ENCODE assay signal across 22 mouse cellular contexts in the genomic region with DNA sequence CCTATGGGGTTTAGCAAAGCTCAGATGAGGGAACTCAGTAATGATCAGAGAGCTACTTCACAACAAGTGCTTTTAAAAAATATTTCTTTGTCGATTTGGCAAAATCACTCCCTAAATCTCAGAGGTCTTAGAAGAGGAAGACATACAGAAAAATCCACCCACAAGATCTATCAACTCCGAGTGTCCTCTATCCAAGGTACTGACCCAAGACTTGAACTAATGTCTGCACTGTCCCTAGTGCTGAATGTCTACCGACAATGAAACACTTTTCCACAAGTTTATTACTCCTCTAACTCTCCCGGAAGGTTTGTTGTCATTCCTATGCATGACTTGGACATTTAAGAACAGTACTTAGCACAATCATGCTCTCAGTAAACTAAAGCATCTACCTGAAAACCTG. TPM values are rescaled to one million over a fixed set of nuclear protein-coding genes. Genes with fewer than 3 reads are reported as not detected.
DNase-seq lines count a peak whose midpoint lies in the region; ATAC-seq and TF ChIP-seq lines count a peak whose summit lies in the region.
"Had no signal": no experiment of that assay in that cellular context is flagged by ENCODE, and none has a peak within 500 bp of the region (broad histone marks: within the 10 kb centered on the region; RNA-seq: fewer than 3 reads in every experiment).

No protein-coding gene starts in this region.

- no peaks in the 10 kb centered on the region for H3K27me3 ChIP-seq in embryonic facial prominence, embryonic 11.5 days (ENCODE audit: control insufficient read depth, insufficient read depth, low read length)
- no peaks in the 10 kb centered on the region for H3K27me3 ChIP-seq in embryonic facial prominence, embryonic 10.5 days (replicated peaks; ENCODE audit: low read depth, poor library complexity, severe bottlenecking)
- H3K27me3 ChIP-seq in MEL (ENCODE audit: control insufficient read depth in 1 of 2, insufficient read depth in 2 of 2, low read length in 2 of 2), result no peaks in the 10 kb centered on the region
- no peaks in the 10 kb centered on the region for H3K27me3 ChIP-seq in embryonic facial prominence, embryonic 14.5 days (replicated peaks; ENCODE audit: control insufficient read depth, insufficient read depth, low read length)
- H3K27me3 ChIP-seq: embryonic facial prominence, embryonic 13.5 days; forebrain, embryonic 13.5 days; hindbrain, embryonic 12.5 days had no signal

- H3K9ac ChIP-seq in embryonic facial prominence, embryonic 11.5 days (replicated peaks; ENCODE audit: low read length), result no peak overlapping the region
- no peak overlapping the region for H3K9ac ChIP-seq in MEL (ENCODE audit: control insufficient read depth, low read depth, low read length, poor library complexity, severe bottlenecking)
- H3K9ac ChIP-seq in embryonic facial prominence, embryonic 14.5 days (ENCODE audit: low read depth, low read length), result no peak overlapping the region
- H3K9ac ChIP-seq: embryonic facial prominence, embryonic 13.5 days; forebrain, embryonic 13.5 days; forebrain, postnatal 0 days; hindbrain, embryonic 12.5 days had no signal

- no peak for TF ChIP-seq CTCF in MEL (IDR thresholded peaks at IDR 0.05 in 2 of 3, conservative IDR thresholded peaks at IDR 0.05 in 1 of 3; ENCODE audit: control insufficient read depth in 1 of 3, insufficient read depth in 1 of 3, low read depth in 2 of 3, low read length in 3 of 3, poor library complexity in 1 of 3, severe bottlenecking in 1 of 3)

- TF ChIP-seq RAD21 in MEL (IDR thresholded peaks at IDR 0.05; ENCODE audit: low read depth, low read length), result no peak

- no peak overlapping the region for H3K27ac ChIP-seq in embryonic facial prominence, embryonic 11.5 days (replicated peaks; ENCODE audit: low read depth, low read length)
- H3K27ac ChIP-seq in embryonic facial prominence, embryonic 10.5 days (replicated peaks), result no peak overlapping the region
- H3K27ac ChIP-seq in MEL (ENCODE audit: control insufficient read depth, low read depth, low read length), result no peak overlapping the region
- no peak overlapping the region for H3K27ac ChIP-seq in embryonic facial prominence, embryonic 14.5 days (replicated peaks; ENCODE audit: low read depth, low read length)
- H3K27ac ChIP-seq: embryonic facial prominence, embryonic 13.5 days; forebrain, embryonic 13.5 days; hindbrain, embryonic 12.5 days had no signal

- no peak for ATAC-seq in embryonic facial prominence, embryonic 11.5 days (replicated peaks; ENCODE audit: insufficient number of reproducible peaks, low FRiP score, low TSS enrichment, low read depth)
- ATAC-seq in embryonic facial prominence, embryonic 14.5 days (ENCODE audit: low read depth), result no peak
- ATAC-seq: forebrain, embryonic 13.5 days; forebrain, postnatal 0 days; hindbrain, embryonic 16.5 days had no signal

- WGBS in embryonic facial prominence, embryonic 11.5 days, result 61% methylated on average over 4 of the region's 4 CpGs
- WGBS in embryonic facial prominence, embryonic 10.5 days, result 73% methylated on average over 4 of the region's 4 CpGs
- 57% methylated on average over 4 of the region's 4 CpGs for WGBS in embryonic facial prominence, embryonic 14.5 days

- DNase-seq in embryonic facial prominence, embryonic 11.5 days (ENCODE audit: low spot score), result peak; percentile 35
- no peak for DNase-seq in embryonic facial prominence, embryonic 10.5 days (ENCODE audit: low spot score)
- peak; percentile 19 for DNase-seq in 3T3-L1 (ENCODE audit: low read depth, low spot score)
- peak; percentile 4 for DNase-seq in MEL (ENCODE audit: low read depth, low spot score)
- peak; percentile 59 for DNase-seq in embryonic facial prominence, embryonic 14.5 days (ENCODE audit: low spot score)
- DNase-seq in heart, adult 18-20 months, result no peak
- no peak for DNase-seq in right cerebral cortex, postnatal 10 days (ENCODE audit: low spot score in 2 of 2)
- DNase-seq: adrenal gland, adult 8-10 months; adrenal gland, postnatal 36 days; cerebellum, adult 2 months; cerebellum, postnatal 10 days; forebrain, postnatal 0 days; gastrocnemius, postnatal 14 days; heart, postnatal 10 days; heart, postnatal 4 days; kidney, adult 11 months had no signal

- no peaks in the 10 kb centered on the region for H3K9me3 ChIP-seq in embryonic facial prominence, embryonic 11.5 days (replicated peaks; ENCODE audit: control insufficient read depth, low read length)
- no peaks in the 10 kb centered on the region for H3K9me3 ChIP-seq in embryonic facial prominence, embryonic 10.5 days
- H3K9me3 ChIP-seq in MEL (replicated peaks; ENCODE audit: insufficient read depth, low read length), result no peaks in the 10 kb centered on the region
- H3K9me3 ChIP-seq in embryonic facial prominence, embryonic 14.5 days (ENCODE audit: control insufficient read depth, low read length), result no peaks in the 10 kb centered on the region
- H3K9me3 ChIP-seq: embryonic facial prominence, embryonic 13.5 days; forebrain, embryonic 13.5 days; G1E; hindbrain, embryonic 12.5 days had no signal

- H3K79me2 ChIP-seq in MEL (ENCODE audit: control insufficient read depth, insufficient read depth, low read length, poor library complexity), result no peaks in the 10 kb centered on the region

- H3K4me3 ChIP-seq in embryonic facial prominence, embryonic 11.5 days (ENCODE audit: low read depth, low read length), result no peak overlapping the region
- no peak overlapping the region for H3K4me3 ChIP-seq in embryonic facial prominence, embryonic 10.5 days
- no peak overlapping the region for H3K4me3 ChIP-seq in MEL (ENCODE audit: control insufficient read depth in 1 of 2, insufficient read depth in 1 of 2, low read depth in 2 of 2, low read length in 2 of 2)
- H3K4me3 ChIP-seq in embryonic facial prominence, embryonic 14.5 days (ENCODE audit: low read depth, low read length), result no peak overlapping the region
- H3K4me3 ChIP-seq: embryonic facial prominence, embryonic 13.5 days; forebrain, embryonic 13.5 days; hindbrain, embryonic 12.5 days had no signal

- H3K36me3 ChIP-seq in embryonic facial prominence, embryonic 11.5 days (replicated peaks; ENCODE audit: control insufficient read depth, insufficient read depth, low read depth, low read length), result no peaks in the 10 kb centered on the region
- no peaks in the 10 kb centered on the region for H3K36me3 ChIP-seq in embryonic facial prominence, embryonic 10.5 days (replicated peaks)
- H3K36me3 ChIP-seq in MEL (ENCODE audit: control insufficient read depth in 1 of 2, insufficient read depth in 2 of 2, low read length in 2 of 2), result no peaks in the 10 kb centered on the region
- no peaks in the 10 kb centered on the region for H3K36me3 ChIP-seq in embryonic facial prominence, embryonic 14.5 days (ENCODE audit: control insufficient read depth, insufficient read depth, low read length)
- H3K36me3 ChIP-seq: embryonic facial prominence, embryonic 13.5 days; G1E; hindbrain, embryonic 12.5 days had no signal

- TF ChIP-seq EP300 in MEL (IDR thresholded peaks at IDR 0.05; ENCODE audit: low read depth in 1 of 2, low read length in 2 of 2), result no peak

- H3K4me2 ChIP-seq in embryonic facial prominence, embryonic 11.5 days (ENCODE audit: low read depth, low read length), result no peak overlapping the region
- no peak overlapping the region for H3K4me2 ChIP-seq in embryonic facial prominence, embryonic 14.5 days (ENCODE audit: low read depth, low read length)
- H3K4me2 ChIP-seq: embryonic facial prominence, embryonic 13.5 days; forebrain, embryonic 13.5 days; hindbrain, embryonic 12.5 days had no signal

- TF ChIP-seq POLR2A in MEL (IDR thresholded peaks at IDR 0.05; ENCODE audit: control insufficient read depth in 1 of 2, insufficient read depth in 1 of 2, low read depth in 1 of 2, low read length in 2 of 2, poor library complexity in 1 of 2), result no peak

- H3K4me1 ChIP-seq in embryonic facial prominence, embryonic 11.5 days (ENCODE audit: control insufficient read depth, insufficient read depth, low read length), result no peaks in the 10 kb centered on the region
- H3K4me1 ChIP-seq in embryonic facial prominence, embryonic 10.5 days, result no peaks in the 10 kb centered on the region
- H3K4me1 ChIP-seq in MEL (ENCODE audit: control insufficient read depth in 1 of 2, insufficient read depth in 2 of 2, low read length in 2 of 2), result no peaks in the 10 kb centered on the region
- H3K4me1 ChIP-seq in embryonic facial prominence, embryonic 14.5 days (ENCODE audit: control insufficient read depth, insufficient read depth, low read length), result no peaks in the 10 kb centered on the region
- H3K4me1 ChIP-seq: embryonic facial prominence, embryonic 13.5 days; forebrain, embryonic 13.5 days; hindbrain, embryonic 12.5 days had no signal

TF ChIP-seq in MEL, 35 proteins besides CTCF, POLR2A, EP300 and RAD21:
- no peak for TF ChIP-seq CHD2 (IDR thresholded peaks at IDR 0.05; ENCODE audit: low read length)
- no peak for TF ChIP-seq ZMIZ1 (IDR thresholded peaks at IDR 0.05; ENCODE audit: low read depth, low read length)
TF ChIP-seq in MEL: peak in this region for 0.

RNA-seq across cellular contexts. Expression of gene Chrm2, which starts 9.9 kb away (rescaled TPM):
- polyA plus RNA-seq in embryonic facial prominence, embryonic 11.5 days (2014; fragmentation: Nextera tagmentation; extraction: Ambion mirVana), result 0.17 and 0.35 TPM in 2 replicates
- 0.24 and 0.25 TPM in 2 replicates for polyA plus RNA-seq in embryonic facial prominence, embryonic 10.5 days (2016; fragmentation: Nextera tagmentation; extraction: Ambion mirVana)
- not detected in 2 replicates for total RNA-seq in MEL (2012; rRNA removed)
- polyA plus RNA-seq in MEL (2012; ENCODE audit: insufficient read depth in 1 of 2, insufficient read length in 2 of 2, low read depth in 1 of 2, low replicate concordance in 2 of 2, missing spikeins in 1 of 2), result not detected
- 1.4 and 1.8 TPM in 2 replicates for polyA plus RNA-seq in embryonic facial prominence, embryonic 14.5 days (2014; fragmentation: Nextera tagmentation; extraction: Ambion mirVana)
- total RNA-seq in heart, adult 18-20 months (2021), result 10 to 100 TPM; 74.5 to 81.9 TPM
- total RNA-seq: adrenal gland, adult 8-10 months; common myeloid progenitor, adult 5-6 weeks had no signal
- polyA plus RNA-seq: G1E had no signal

Comparison
In these comparisons a context has a peak if more than half of its experiments do, and no peak if none do; other contexts are left out.
1. DNase-seq: peak in embryonic facial prominence, embryonic 11.5 days (single experiment), 3T3-L1 (single experiment), MEL (single experiment) and embryonic facial prominence, embryonic 14.5 days (single experiment); none in embryonic facial prominence, embryonic 10.5 days (single experiment), heart, adult 18-20 months (0 of 2) and right cerebral cortex, postnatal 10 days (0 of 2).